Mouse (Mus musculus): ENCODE data around the gene Stmn3.

Gene Stmn3

DNA sequence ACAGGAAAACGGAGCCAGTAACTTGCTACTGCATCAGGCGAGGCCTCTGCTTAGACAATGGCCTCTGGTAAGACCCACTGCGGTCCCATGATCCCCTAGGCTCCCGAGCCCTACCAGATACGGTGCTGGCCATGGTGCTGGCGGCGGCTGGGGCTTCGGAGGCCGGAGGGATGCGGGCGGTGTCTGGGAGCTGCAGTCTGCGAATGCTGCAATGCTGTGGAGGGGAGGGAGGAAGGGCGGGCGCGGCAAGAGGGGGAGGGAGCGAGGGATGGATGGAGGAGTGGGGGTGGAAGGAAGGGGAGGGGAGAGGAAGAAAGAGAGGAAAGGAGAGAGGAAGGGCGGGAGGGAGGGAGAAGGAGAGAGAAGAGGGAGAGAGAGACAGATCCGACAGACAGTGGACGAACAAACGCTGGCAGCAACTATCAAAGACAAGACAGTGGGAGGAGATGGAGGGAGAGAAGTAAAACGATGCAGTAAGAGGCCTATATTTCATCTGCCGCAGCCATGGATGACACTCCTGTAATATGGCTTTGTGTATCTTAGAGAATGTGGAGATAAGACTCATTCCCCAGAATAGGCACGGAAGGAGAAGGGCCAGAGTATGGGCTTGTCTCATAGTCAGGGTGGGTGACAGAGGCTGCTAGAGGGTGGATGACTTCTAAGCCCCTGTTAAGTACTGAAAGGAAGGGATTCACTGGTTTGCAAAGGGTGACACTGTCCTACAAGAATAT lies at the start of gene Stmn3:
Gene Stmn3 (minus strand): TSS at position 421 of the 731 bp plus-strand sequence.
- no peak for DNase-seq

DNA sequence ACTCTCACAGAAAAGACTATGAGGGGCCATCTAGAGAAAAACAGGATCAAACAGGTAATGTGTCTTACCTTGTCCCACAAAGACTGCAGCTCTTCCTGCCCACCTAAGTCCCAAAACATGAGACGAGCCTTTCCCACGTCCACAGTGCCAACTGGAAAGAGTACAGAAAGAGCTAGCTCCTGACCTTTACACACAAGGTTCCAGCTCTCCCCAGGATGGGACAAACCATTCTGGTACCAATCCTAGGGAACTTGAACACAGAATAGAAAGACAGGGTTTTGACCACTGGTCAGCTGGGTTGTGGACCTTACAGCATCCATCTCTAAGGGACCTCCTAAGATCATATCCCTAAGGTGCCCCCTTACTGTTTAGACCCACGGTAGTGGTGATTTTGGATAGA lies 49.6 kb upstream of the Stmn3 start:
- no peak for DNase-seq

DNA sequence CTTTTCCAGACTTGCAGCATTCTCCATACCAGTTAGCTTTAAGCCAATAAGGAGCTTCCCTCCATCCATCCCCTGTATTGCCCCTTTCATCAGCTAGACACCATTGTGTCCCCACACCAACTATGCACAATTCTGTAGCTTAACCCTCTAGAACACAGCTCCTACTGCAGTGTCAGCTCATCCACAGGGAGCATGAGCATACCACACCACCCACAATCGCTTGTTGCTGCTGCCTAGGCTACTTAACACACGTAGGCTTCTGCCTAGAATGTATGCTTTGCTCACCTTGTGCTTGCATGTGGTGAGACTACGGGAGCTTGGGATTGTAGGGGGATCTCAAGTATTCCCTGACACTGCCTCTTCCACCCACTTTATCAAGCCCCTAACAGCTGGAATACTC lies 42.5 kb upstream of the Stmn3 start:
- DNase-seq, result no peak

DNA sequence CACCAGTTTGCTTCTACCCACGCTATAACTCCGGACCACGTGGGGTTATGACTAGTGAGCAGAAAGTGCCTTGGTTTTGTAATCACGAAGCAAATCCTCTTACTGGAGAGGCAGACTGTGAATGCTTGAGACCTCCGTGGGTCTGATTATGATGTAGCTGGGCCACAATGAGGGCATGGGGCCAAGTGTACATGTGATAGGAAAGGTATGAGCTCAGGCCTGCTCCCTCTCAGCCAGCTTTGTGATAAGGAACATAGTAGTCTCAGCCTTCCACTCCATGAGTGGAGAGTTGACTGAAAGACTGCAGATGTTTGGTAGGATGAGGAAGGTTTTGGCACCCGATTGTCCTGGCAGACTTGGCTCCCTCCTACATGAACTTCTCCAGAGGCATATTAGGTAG lies 28.5 kb upstream of the Stmn3 start:
- DNase-seq, result no peak

DNA sequence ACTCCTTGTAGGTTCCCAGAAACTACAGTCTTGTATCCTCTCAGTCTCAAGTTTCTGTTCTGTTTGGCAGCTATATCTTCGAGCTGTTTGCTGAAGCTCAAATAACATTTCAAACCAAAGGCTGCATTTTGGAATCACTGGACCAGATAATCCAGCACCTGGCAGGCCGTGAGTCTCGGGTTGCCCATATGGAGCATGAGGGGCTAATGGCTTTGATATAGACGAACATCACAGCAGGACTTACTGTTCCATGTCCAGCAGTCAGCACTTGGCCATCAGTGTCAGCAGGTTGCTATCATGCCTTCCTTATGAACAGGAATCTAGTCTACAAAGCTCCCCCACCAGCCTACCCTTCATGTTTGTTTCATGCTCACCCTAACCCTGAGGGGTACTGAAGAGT lies 26.1 kb upstream of the Stmn3 start:
- no peak for DNase-seq

DNA sequence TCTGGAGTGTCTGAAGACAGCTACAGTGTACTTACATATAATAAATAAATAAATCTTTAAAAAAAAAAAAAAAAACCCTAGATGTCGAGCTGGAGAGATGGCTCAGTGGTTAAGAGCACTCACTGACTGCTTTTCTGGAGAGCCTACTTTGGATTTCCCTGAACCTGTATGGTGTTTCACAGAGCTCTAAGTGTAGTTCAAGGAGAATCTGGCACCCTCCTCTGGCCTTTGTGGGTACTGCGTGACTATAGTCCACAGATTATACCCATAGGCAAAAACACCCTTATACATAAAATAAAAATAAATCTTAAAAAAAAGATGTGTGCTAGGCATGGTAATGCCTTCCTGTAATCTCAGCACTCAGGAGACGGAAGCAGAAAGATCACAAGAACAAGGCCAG lies 19.7 kb upstream of the Stmn3 start:
- peak in 1 of 2 experiments; percentile 38 for DNase-seq

DNA sequence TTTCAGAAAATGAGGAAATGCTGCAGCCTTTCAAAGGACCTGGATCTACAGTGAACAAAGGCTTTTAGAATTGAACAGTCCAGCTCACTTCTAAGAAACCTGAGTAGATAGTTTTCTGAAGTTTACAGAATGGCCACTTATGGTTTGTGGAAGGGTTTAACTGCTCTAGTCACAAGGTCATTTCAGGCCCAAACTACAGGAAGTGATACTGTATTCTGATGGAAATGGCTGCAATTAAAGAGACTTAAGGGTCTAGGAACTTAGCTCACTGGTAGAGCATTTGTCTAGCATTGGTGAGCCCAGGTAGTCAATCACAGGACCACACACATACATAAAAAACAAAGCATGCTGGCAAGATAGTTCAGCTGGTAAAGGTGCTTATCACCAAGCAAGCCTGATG lies 18.2 kb upstream of the Stmn3 start:
- DNase-seq, result no peak

DNA sequence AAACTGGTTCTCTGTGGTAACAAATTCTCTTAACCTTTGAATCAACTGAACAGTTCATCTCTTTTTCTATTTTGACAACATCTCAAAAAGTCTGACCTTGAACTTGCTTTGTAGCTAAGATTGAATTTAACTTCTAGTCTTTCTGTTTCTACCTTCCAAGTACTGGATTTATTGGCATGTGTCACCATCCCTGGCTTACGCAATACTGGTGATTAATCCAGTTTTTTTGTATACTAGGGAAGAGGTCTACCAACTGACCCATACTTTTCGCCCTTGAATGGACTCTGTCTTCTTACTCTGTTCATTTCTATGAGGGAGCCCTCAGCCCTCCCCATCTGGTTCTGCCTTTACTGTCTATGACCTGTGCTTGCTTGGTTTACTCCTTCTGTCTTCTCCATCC lies 11.8 kb upstream of the Stmn3 start:
- DNase-seq, result no peak

DNA sequence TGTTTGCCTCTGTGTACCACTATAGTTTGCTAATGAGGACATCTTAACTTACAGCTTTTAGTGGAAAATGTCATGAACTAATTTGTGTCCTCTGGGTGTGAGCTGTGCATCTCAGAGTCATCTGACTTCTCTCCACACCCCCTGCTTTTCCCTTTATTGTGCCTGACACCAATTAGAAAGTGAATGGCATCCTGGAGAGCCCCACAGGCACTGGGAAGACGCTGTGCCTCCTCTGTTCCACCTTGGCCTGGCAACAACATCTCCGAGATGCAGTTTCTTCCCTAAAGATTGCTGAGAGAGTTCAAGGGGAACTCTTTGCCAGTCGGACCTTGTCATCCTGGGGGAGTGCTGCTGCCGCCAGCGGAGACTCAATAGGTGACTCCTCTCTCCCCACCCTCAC lies 7.8 kb upstream of the Stmn3 start:
- DNase-seq, result no peak

DNA sequence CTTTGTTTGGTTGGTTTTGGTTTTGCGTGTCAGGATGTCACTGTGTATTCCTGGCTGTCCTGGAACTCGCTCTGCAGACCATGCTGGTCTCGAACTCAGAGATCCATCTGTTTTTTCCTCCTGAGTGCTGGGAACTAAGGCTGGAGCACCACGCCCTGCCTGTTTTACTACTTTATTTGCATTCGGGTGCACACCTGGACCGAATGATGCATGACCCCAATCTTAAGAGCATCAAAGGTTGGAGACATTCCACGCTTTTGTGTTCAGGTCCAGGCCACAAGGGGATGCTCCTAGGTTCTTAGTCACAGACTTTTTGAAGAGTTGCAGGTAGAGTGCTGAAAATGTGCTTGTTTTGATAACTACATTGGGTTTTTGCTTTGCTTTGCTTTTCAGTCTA lies 5.8 kb upstream of the Stmn3 start:
- no peak for DNase-seq

DNA sequence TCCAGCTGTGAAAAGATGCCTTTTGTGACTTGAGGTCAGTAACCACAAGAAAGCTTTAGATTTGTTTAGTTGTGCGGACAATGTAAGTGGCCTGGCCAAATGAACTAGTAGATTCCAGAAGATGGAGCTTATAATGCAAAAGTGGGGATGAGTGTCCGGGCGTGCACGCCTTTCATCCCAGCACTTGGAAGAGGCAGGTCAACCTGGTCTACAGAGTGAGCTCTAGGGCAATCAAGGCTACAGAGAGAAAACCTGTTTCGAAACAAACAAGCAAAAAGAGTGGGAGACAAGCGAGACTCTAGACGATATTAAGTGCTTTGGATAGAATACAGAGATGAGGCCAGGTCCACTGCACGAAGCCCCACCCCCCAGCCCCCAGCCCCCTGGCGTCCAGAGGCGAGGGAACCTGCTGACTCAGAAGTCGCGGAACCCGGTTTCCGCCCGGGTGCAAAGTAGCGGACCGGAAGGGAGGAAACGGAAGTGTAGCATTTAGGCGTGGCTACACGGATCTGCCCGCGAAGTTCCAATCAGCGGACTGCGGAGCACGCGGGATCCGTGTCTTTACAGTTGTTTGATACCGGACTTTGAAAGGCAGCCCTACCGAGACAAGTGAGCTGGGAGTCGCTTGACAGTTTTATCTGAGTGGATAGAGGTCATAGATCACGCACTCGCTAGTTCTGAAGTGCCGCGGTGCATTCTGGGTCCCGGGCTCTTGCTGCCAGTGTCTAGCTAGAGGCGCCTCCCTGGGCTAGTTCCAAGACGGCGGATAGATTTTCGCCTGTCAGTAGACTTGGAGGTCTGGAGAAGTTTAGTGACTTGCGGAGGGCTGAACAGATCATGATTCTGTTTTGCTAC lies 5.2 kb upstream of the Stmn3 start, which contains the start of gene Rtel1:
Gene Rtel1 (plus strand): TSS at position 492 of the 855 bp plus-strand sequence.
- peak; percentile 62 to 71 for DNase-seq

DNA sequence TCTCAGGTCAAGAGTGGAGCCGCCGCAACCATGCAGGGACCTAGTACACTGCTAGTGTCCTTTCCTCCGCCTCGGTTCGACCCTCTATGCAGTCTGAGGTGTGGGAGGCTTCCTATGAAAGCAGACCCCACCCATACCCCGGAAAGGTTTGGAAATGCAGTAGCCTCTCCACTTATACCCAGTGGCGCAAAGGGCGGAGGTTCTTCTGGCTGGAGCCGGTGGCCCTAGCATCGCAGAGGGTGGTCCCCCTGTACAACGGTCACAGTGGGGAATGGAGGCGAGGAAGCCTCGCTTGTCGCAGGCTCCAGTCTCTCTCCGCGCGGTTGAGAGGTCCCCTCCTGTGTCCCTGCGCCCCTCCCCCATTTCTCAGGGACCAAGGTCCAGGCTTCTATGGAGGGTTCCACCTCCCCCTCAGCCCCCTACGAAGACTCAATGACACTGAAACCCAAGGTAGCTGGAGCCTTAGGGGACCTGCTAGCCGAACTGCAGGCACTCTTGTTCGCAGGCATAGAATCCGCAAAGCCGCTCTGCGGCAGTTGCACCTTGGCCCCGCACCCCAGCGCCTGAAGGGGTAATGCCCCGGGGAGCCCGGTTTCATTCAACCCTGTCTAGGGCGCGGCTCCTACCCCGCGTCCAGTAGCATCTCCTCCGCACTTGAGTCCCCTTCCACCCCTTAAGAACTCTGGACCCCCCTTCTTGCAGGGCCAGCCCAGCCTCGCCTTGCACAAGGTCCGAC lies 788 bp downstream of the Stmn3 start:
- no peak for DNase-seq

DNA sequence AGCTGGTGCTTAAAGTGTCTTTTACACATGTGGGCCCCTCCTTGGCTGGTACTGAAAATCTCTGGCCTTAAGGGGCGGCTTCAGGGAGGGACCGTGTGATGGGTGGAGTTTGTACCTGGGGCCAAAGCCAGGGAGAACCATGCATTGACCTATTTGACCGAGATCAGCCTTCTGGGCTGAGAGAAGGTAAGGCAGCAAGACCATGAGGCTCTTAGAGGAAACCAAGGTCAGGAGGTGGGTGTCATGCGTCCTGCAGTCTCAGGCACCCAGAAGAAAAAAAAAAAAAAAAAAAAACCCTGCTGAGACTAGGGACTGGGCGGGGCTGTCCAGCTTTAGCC lies 1.3 kb downstream of the Stmn3 start:
- DNase-seq, result no peak

DNA sequence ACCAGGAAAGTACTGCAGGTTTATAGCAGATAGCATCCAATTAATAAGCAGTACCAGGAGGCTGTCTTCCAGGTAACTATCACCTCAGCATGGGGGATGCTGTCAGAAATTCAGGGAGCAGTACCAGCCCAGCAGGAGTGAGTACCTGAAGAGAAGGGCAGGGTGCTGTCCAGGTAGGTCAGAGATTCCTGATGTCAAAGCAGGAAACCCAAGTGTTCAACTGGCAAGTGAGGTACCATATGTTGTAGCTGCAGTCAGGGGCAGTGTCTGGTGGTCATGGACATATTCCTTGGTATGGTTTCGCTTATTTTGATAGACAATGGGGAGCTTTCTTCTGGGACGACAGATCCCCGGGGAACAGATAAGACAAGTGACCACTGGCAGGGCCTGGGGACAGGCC lies 1.9 kb downstream of the Stmn3 start:
- no peak for DNase-seq

DNA sequence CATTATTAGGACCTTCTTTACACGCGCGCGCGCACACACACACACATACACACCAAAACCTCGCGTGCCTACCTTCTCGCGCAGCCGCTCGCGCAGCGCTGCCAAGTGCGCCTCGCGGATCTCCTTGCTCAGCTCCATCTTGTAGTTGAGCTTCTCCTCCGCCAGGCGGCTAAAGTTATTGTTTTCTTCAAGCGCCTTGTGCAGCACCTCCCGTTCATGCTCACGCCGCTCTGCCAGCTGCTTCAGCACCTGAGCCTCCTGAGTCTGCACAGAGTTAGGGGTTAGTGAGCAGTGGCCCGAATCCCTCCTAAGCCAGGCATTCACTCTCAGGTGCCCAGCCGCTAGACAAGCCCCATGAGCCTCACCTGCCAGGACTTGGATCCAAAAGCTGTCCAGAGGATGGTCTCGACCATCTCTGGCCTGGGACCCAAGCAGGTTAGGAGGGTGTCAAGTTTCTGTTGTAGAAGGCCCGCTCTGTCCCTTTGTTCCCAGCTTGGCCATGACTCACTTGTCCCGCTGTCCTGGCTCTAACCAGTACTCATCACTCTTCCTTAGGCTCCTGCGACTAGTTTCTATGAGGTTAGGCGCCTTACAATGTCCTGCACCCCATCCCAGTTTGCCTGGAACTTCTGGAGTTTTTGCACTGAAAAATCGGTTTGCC lies 7.0 kb downstream of the Stmn3 start:
- peak; percentile 33 to 35 for DNase-seq

DNA sequence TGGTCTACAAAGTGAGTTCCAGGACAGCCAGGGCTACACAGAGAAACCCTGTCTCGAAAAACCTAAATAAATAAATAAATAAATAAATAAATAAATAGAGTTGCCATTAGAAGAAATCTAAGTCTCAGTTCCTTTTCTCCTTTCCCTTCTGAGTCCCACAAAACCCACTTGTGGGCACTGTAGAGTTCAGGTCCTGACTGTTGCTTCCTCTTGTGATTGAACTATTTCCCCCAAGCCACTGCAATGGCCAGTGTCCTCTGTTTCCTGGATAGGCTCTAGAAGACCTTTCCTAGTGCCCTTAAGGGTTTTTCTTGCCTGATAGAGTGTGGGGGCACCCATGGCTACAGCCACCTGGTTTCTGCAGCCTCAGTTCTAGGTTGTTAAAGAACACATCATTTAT lies 9.4 kb downstream of the Stmn3 start:
- DNase-seq, result no peak

DNA sequence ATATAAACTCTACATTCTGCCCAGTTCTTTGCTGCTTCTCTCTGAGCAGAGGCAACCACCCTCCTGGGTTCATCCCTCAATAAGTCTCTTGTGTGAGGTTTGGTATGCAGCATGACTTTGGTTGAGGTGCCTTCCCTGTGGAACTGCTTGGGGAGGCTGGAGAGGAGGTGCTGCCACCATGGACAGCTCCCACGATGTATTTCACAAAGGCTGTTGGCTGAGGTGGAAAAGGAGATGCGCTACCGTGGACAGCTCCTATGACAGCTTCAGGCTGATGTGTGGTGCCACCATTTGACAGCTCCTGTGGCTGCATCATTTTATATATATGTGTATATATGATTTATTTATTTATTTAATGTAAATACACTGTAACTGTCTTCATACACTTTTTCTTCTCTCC lies 12.3 kb downstream of the Stmn3 start:
- no peak for DNase-seq

DNA sequence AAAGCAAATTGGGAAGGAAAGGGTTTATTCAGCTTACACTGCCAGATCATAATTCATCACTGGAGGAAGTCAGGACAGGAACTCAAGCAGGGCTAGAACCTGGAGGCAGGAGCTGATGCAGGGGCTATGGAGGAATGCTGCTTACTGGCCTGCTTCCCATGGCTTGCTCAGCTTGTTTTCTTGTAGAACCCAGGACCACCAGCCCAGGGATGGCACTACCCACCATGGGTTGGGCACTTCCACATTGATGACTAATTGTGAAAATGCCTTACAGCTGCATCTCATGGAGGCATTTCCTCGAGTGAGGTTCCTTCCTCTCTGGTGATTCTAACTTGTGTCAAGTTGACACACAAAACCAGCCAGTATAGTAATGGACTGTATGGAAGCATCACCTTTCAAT lies 23.4 kb downstream of the Stmn3 start:
- DNase-seq, result no peak

DNA sequence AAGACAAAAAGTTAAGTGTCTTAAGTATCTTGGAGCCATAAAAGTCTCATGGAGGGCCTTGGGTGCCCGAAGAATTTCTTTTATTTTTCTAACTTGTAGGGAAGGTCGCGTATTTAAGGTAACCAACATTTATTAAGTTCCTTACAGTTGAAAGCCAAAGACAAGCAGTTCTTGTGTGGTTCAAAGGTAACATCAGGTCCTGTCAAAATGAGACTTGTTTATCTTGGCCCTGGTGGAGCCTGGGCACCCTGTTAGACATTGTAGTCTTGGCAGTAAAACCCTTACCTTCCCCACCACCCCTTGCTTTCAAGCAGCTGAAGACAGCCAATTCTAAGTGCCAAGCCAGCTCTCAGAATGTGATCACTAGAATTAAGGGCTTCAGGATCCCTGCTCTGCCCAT lies 25.6 kb downstream of the Stmn3 start:
- no peak for DNase-seq

DNA sequence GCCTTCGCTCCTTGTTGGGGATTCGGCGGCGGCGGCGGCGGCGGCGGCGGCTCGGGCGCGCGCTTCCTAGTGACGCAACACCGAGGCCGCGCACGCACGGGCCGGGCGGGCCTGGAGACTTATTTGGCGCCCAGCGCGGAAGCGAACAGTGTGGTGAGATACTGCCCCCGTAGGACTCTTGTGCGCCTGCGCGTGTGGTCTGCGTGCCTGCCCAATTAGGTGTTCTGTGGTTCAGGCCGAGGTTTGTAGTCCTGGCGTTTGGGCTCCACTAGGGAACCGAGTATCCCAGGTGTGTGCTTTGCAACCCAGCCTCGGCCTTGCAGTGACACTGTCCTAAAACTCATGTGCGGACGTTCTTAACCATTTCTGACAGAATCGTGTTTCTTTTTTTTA lies 26.3 kb downstream of the Stmn3 start, which contains the start of gene Gmeb2:
Gene Gmeb2 (minus strand): TSS at position 78 of the 393 bp plus-strand sequence.
- DNase-seq, result peak; percentile 89 to 94

DNA sequence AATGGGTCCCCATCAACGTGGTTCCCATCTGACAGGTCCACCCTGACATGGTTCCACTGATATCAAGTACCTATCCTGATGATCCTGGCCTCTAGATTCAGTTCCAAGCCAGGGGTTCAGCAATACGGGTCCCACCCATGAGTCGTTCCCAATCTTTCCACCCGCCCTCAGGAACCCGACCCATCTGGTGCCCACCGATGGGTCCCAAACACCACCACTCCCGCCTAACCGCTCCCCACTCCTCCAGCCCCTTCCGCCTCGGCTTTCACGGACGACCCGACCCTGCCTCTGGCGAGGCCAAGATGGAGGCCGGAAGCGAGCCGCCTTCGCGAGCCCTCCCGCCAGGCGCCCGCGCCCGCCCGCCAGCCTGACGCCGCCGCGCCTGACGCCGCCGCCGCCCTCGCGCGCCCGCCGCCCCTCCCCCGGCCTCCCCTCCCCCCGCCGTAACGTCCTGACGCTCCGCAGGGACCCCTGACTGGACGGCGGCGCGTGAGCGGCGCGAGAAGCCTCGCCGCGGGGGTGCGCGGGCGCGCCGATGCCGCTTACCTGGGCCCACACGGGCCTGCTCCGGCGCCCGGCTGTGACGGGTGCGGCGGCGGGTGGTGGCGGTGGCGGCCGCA lies 26.9 kb downstream of the Stmn3 start:
- peak; percentile 76 to 81 for DNase-seq

DNA sequence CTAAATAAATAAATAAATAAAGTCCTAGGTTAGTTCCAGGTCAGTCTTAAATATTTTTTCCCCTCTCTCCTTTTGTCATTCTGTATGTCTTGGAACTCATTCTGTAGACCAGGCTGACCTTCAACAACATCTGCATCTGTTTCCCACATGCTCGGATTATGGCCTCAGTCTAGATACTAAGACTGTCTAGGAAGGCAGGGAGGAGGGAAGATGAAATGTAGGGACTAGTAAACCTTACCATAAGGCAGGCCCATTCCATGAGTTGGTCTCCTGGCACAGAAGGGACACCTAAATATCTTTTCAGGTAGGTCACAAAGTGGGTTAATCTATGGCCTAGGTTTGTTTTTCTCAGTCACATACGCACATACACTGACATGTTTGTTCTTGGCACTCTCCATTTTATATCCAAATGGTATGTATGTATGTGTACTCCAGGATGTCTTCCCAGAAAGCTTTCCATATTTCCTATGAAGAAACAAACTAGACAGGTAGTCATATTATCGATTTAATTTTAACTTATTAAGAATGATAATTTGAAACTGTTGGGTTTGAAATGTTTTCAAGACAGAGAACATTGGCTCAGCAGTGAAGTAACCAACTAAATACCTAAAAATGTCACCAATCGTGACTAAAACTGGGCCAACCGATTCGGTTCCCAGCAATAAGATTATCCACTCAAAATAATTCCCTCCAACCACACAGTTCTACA lies 27.5 kb downstream of the Stmn3 start:
- no peak for DNase-seq
